Mouse (Mus musculus): ENCODE results near the gene Nemp2.

DNA sequence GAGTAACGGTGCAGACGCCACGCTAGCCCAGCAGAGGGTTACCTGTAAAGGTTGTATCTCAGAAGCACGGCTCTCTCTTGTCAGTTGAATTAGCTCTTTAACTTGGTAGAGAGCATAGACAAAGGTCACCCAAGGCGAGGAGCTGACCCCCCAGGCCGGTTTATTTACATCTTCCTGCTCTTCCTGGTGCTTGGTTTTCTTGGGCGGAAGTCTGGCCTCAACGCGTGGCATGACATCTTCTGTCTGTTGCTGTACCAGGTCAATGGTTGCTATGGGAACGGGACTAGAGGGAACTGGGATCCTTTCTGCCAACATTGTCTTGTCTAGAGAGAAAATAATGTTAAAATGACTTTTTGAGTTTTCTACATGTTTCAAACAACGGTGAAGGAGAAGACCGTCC, 30.3 kb downstream of the Nemp2 start:
- TF ChIP-seq CTCF (IDR thresholded peaks at IDR 0.05; ENCODE audit: control insufficient read depth, insufficient read depth, insufficient replicate concordance, low read depth, low read length) (no peak), POLR2A (IDR thresholded peaks at IDR 0.05; ENCODE audit: control insufficient read depth, low read depth, low read length) (no peak)

Data from testis, adult 2 months (tissue).